Mouse (Mus musculus) cerebellum, adult 8-10 months (tissue): ENCODE results near the gene Cd3g.

Source experiments
- DNase-seq: peaks from one replicate; pipeline ENCODE4 v3.0.0; 2022

Gene Cd3g

GRCm38 (mm10) chr9:44980242-44980641 is at the start of gene Cd3g:
Cd3g (minus strand) TSS chr9:44980431.
- DNase-seq: no peak

DNA sequence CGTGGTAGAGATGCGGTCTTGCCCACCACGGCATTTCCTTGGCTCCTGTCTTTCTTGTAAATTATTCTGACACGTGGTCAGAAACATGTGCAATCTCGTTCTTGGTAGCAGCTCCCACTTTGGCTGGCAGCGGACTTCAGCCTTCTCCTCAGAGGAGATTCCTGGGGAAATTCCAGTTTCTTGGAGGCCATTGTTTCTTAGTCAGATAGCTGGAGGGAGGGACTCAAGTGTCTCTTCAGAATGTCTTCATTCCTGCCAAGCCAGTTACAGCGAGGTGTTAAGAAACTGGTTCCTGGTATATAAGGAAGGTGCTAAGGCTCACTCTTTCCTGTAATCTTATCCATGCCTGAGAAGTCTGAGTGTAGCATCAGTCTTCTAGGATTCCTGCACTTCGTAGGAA is 47.1 kb upstream of the Cd3g start:
- no peak for DNase-seq

DNA sequence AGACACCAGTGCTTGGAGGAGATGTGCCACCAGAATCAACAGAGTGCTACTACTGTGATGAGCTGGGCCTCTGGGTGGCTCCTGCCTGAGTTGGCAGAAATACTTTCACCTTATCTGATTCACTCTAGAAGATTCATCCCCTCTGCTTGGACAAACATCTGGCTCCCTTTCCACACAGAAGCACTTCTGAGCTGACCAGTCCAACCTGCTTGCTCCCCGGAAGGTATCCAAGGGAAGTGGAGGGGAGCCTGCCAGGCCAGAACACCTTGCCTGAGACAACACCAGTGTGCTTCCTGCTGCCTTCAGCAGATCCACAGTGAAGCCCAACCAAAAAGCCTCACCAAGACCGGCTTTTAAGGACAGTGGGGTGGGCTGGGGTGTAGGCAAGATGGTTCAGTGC is 44.0 kb upstream of the Cd3g start:
- DNase-seq: no peak

- no peak for DNase-seq
These were observed 43.4 kb upstream of the Cd3g start for GRCm38 (mm10) chr9:45023638-45024037.

DNA sequence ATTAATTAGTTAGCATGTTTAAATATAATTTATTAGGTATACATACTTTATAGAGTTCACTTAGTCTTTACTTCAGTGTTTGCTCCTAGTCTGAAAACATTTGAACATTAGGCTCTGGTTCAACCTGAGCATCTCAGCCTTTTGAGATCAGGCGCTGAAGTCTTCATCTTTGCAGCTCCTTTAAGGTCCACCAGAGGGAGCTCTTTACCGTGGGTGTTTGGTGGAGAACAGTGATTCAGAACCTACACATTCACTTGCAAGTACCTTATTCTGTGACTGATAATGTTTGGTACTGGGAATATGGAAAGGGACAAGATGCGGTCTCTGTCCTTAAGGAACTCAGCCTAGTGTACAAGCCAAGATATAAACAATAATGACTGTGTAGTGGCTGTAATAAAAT is 42.6 kb upstream of the Cd3g start:
- peak; percentile 71 for DNase-seq

DNA sequence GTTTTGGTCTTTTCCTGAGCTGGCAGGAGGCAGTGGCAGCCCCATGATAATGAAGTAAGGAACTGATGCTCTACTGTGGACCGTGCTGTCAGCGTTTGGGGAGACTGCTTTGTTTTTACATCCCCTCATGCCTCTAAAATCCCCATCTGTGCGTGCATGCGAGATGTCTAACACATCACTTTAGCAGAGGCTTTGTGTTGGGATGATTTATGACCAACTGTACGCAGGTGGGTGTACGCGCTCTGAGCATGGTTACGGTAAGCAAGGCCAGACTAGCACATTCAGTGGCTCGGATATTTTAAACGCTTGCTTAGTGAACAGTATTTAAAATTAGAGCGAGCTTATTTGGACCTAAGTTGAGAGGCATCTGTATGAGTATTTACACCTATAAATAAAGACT is 37.8 kb upstream of the Cd3g start:
- DNase-seq: no peak

GRCm38 (mm10) chr9:45015841-45016240 is 35.6 kb upstream of the Cd3g start:
- no peak for DNase-seq

GRCm38 (mm10) chr9:45014879-45015278 is 34.6 kb upstream of the Cd3g start:
- no peak for DNase-seq

- no peak for DNase-seq
These were observed 31.1 kb upstream of the Cd3g start for GRCm38 (mm10) chr9:45011291-45011690.

DNA sequence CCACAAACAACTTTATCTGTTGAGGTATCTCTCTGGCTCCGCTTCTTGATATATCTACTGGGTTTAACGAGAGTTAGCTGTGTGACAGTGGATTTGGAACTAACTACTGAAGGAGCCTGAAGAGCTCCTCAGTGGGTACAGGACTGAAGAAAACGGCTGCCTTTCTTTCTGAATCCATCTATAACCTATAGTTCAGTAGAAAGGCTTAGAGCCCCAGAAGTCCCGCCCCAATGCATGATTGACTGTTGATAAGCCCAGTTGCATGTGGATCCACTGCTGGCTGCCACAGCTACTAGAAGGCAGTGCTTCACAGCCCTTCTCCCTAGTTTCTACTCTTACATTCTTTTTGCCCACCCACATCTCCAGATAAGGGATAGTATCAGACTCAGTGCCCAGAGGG is 30.2 kb upstream of the Cd3g start:
- DNase-seq: no peak

DNA sequence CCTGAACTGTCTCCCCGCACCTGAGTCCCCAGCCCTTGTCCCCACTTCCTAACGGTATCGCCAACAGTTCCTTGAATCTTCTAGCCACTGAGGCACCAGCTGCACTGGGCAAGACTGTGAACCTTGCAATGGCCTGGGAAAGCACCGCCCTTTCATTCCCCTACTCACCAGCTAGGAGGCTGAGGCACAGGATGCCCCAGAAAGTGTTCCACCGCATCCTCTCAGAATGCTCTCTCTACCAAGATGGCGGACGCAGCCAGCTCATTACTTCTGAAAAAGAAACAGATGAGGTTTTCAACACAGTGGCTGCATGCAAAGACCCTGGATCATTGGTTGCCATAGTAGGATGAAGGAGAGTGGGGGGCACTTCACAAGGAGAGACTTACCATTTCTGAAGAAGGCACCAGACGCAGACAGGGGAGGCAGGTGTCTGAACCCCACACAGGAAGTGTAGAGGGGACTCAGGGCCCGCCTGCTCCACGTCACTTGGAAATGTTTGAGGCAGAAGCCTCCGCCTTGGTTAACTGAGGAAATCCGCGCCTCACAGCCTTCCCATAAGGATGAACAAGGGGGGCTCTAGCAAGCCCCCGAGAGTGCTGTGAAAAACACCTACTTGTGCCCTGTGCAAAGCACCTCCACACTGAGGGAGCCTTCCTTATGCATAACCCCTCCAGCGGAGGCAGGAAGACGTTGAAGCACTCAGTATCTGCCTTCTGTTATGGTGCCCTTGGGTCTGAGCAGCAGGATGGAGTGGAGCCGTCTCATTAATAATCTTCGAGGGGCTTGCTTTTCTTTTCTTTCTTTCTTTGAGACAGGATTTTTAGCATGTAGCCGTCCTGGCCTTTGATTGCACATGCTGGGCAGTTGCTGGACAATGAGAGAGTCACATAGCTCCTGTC is 29.2 kb upstream of the Cd3g start, which contains the start of gene Cd3e:
Cd3e (minus strand) TSS at position 448 of the 899 bp plus-strand sequence.
- no peak for DNase-seq

GRCm38 (mm10) chr9:45008342-45008741 is 28.1 kb upstream of the Cd3g start:
- no peak for DNase-seq

DNA sequence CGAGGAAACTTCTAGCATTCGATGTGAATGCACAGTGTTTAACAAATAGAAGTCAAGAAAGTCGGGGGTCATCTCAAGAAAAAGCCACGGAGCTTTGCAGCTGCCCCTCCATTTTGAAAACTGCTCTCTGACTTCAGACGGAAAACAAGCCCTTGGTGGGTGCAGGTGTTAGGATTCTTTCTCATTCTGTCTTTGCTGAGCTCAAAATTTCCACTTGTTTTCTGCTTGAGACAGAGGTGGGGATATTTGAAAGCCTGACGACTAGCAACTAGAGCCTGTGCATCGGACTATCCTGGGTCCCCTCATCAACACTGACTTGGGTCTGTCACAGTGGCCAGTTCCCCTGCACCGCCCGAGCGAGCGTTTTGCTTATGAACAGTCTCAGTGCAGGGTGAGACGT is 27.2 kb upstream of the Cd3g start:
- DNase-seq: no peak

GRCm38 (mm10) chr9:45000249-45000648 is 20.0 kb upstream of the Cd3g start:
- DNase-seq: no peak

- no peak for DNase-seq
These were observed 19.5 kb upstream of the Cd3g start for GRCm38 (mm10) chr9:44999776-45000175.

- DNase-seq: peak; percentile 47
These were observed 18.9 kb upstream of the Cd3g start for GRCm38 (mm10) chr9:44999171-44999570.

GRCm38 (mm10) chr9:44998138-44998537 is 17.9 kb upstream of the Cd3g start:
- no peak for DNase-seq

DNA sequence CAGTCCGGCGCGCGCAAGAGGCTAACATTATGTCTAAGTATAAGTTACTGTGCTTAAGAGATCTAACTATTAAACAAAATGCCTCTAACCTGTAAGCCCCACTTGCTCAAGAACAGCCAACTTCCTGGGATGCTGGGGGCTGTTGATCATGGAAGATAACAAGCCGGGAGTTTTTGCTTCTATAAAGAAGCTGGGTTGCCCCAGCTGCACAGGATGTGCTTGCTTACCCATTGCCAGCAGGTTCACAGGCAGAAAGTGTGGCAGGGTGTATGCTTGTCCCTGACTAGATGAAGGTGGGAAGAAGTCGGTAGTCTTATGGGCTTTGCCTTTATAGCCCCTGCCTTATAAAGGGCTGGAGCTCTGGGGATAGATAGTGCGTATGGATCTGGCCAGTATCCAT is 16.4 kb upstream of the Cd3g start:
- no peak for DNase-seq

GRCm38 (mm10) chr9:44994962-44995361 is 14.7 kb upstream of the Cd3g start:
- no peak for DNase-seq

DNA sequence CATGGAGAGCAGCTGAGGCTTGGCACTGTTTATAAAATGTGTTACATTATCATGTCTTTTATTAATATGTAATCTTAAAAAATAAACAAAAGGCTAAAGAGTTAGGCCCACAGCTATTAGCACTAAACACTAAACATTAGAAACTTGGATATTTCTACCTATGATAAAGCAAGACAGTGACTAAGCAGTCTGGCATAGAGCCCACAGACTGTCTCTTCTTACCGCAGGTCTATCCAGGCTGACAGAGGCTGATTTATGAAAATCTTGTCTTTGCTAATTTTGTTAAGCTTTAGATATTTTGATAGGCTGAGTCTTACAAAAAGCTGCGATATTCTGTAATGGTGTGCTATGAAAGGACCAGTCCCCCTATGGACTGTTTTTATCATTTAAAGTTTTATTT is 13.0 kb upstream of the Cd3g start:
- no peak for DNase-seq

DNA sequence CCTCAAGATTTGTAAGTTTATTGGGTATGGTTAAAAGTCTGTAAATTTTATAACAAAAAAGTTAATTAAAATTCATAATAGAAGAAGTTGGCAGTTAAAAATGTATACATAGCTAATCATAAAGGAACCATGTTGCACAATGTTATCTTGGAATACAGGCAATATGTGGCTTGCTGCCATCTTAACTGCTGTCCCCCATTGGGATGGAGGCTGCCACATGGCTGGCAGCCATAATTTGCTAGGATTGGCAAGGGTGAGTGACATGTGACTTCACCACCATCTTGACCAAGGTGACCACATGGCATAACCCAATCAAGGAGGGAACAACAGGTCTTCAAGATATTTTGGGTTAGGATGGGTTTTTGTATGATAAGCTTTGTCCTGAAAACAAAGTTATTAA is 12.0 kb upstream of the Cd3g start:
- DNase-seq: peak; percentile 36

DNA sequence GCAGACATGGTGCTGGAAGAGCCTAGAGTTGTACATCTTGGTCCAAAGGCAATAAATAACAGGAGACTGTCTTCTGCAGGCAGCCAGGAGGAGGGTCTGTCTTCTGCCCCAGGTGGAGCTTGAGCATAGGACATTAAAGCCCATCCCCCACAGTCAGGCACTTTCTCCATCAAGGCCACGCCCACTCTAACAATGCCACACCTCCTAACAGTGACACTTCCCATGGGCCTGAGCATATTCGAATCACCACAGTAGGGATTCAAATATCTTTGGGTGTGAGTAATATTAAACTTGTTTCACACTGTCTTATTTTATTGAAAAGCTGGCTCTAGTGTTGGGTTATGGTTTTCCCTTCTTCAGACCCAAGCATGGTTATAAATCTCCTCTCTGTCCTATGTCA is 11.6 kb upstream of the Cd3g start:
- DNase-seq: no peak

DNA sequence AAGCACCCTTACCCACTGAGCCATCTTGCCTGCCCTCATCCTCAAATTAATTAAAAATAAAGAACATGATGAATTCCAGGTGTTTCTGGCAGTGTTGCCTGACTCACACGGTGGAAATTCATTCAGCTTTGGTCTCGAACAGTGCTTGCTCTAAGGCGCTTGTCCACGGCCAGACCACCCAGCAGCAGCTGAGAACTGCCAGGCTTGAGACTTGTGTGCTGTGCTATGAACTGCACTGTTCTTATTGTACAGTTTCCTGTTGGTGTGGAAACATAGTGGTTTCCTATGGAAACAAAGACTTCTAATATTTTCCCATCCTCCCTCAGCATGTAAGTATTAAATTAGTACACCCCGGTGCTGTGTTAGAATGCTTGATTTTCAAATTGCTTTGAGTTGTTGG is 6.7 kb upstream of the Cd3g start:
- DNase-seq: no peak

DNA sequence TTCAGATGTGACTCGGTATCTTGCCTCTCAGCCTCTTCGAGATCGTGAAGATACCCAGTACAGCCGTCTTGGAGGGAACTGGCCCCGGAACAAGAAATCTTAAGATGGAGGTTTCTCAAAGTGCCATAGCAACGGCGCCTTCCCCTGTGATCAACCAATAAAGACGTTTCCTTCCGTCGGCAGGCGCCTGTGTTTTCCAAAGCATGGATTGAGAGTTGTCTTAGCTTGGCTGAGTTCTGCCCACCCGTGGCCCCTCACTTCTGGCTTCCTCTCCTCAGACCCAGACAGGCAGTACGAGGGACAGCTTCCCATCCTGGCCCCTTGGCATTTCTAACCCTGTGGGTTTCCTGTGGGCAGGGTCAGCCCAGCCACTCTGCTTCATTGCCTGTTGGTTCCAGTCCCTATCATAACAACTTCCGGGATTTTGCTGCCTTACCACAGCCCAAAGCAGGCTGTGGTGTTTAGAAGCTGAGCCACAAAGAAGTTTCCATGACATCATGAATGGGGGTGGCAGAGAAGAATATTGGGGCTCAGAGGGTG is 6.1 kb upstream of the Cd3g start:
- DNase-seq: no peak

GRCm38 (mm10) chr9:44985721-44986161 is 5.5 kb upstream of the Cd3g start:
- no peak for DNase-seq
